Mouse (Mus musculus): ENCODE results near the gene Mtrex. TPM values are rescaled to one million over a fixed set of nuclear protein-coding genes. Genes with fewer than 3 reads are reported as not detected.

The Mtrex gene
- polyA plus RNA-seq, 1 experiment = 42.7 TPM

DNA sequence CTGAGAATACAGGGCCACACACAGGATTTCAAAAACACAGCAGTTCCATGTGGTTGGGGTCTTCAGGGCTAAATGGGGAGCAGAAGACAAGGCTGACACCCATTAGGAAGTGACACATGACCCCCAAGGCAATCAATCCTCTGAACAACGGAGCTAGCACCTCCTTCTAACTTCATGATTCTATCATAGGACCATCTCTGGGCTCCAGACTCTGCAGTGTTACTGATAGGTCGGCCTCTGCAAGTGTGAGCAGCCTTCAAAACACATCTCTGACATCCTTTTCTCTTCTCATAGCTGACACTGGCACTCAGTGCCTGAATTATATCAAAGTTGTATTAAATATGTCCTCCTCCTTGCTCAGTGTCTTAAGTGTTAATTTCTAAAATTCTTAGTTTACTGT is 94.6 kb downstream of the Mtrex start:
- no peak for DNase-seq (ENCODE audit: extremely low spot score in 1 of 2, low spot score in 1 of 2)

DNA sequence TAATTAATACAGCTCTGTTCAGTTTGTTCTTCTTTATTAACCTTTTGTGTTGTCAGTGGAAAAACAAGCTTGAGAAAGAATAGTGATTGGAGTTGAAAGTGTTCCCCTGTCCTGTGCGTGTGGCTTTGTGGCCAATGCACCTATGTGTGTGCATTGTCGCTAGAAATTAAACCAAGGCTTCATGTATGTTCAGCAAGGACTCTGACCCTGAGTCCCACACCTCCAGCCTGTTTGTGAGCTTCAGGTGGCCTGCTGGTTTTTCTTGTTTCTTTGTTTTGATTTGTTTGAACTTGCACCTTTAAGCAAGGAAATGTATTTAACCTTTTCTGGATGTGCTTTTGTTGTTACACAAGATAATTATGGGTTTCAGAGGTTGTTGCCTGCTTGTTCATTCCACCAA is 97.6 kb downstream of the Mtrex start:
- DNase-seq (ENCODE audit: extremely low spot score in 1 of 2, low spot score in 1 of 2) = no peak

DNA sequence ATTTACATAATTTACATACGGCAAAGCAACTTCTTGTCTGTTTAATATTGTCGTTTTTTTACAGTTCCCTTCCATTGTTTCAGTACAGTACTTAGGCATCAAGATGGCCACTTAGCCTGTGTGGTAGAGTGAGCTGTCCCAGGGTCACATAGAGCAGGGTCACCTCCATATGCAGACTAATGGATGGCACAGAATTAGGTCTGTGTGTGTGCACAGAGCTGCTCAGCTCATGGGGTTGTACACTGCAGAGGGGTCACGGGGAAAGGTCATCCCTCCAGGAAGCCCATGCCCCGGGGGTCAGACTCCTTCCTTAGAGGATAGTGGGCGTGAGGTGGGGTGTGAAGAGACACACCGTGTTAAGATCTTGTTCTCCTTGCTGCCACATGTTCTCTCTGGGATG is 101.7 kb downstream of the Mtrex start:
- DNase-seq (ENCODE audit: extremely low spot score in 1 of 2, low spot score in 1 of 2) = no peak

DNA sequence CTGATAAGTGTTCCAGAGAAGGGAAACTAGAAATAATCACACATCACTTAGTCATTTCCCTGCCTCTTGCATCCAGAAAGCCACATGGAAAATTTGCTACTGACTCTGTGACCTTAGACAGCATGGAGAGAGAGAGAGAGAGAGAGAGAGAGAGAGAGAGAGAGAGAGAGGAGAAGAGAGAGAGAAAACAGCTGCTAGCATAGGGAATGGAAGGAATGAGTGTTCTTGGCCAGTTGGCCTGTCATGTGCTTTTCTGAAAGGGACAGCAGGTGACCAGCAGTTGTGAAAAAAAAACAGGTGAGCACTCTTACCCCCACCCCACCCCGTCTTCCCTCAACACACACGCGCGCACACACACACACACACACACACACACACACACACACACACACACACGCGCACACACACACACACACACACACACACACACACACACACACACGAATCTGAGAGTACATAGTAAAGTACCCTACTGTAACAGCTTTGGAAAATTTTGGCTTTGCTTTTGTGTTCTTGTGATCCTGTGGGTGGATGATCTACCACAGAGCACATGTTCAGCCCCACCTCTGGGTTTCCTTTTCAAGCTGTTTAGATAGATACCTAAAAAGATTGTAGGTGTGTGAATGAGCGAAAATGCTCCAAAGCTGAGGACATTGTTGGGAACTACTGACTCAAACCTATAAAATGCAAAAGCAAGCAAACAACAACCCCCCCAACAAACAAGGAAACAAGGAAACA is 103.1 kb downstream of the Mtrex start:
- no peak for DNase-seq (ENCODE audit: extremely low spot score in 1 of 2, low spot score in 1 of 2)

DNA sequence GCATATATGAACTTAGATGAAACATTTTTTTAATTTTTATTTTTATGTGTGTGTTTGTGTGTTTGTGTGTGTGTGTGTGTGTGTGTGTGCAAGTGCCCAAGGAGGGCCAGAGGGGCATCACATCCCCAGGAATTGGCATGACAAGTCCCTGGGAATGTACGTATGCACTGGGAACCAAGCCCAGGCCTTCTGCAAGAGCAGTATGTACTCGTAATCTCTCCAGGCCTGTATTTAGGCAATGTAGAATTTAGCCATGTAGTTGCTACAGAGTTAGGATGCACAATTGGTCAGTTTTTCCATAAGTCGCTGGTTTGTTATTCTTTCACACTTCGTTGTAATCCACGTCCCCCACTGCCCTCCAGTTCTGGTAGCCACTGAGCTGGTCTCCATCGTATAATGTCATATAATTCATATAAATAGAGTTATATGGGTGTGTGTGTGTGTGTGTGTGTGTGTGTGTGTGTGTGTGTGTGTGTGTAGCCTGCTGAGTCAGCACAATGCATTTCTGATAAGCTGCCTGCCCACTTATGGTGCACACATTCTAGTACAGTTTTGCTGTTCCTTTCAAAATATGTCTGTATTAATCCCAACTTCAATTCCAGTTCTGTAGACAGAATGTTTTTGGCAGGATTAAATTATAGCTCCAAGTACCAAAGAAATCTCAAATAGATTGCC is 103.8 kb downstream of the Mtrex start:
- DNase-seq (ENCODE audit: extremely low spot score in 1 of 2, low spot score in 1 of 2) = no peak

DNA sequence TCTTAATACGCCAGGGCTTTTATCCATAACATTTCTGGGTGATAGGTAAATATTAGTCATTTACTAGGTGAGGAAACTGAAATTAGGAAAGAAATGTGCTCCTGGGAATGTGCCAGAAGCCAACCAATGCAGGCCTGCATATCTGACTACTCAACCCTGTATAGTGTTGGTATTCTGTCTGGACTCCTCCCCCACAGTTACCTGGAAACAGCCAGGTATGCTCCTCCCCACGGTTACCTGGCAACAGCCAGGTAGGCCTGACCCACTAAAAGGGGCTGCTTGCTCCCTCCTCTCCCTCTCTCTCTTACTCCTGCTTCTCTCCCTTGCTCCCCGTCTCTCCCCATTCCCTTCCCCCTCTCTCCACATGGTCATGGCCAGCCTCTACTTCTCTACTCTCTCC is 104.8 kb downstream of the Mtrex start:
- no peak for DNase-seq (ENCODE audit: extremely low spot score in 1 of 2, low spot score in 1 of 2)

DNA sequence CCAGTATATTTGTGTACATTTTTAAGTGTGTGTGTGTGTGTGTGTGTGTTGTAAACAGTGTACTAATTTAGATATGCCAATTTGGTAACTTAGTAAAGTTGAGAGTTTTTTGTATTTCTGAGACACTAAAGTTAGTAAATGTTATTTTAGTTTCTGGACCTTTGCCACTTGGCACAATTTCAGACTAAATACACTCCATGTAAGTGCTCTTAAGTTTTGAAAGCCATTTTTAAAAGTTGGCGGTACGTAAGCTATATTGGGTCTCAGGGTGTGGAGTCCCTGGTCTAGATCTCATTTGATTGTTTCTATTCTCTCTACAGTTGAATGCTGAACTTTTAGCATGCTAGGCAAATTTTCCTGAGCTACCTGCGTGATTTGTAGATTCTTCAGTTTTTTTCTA is 109.1 kb downstream of the Mtrex start:
- no peak for DNase-seq (ENCODE audit: extremely low spot score in 1 of 2, low spot score in 1 of 2)

Other genes starting within 250 kb of the Mtrex start
- 27.1 and 29.7 TPM in 2 replicates for gene Plpp1, start 126.6 kb downstream of the Mtrex start, polyA plus RNA-seq (2012; rRNA removed)
- 10.9 and 11.1 TPM in 2 replicates for gene Dhx29, start 56 bp upstream of the Mtrex start, polyA plus RNA-seq (2012; rRNA removed)
- gene Ccno, start 60.4 kb upstream of the Mtrex start, polyA plus RNA-seq (2012; rRNA removed) = 2.6 and 2.9 TPM in 2 replicates
- gene Mcidas, start 66.4 kb upstream of the Mtrex start, polyA plus RNA-seq (2012; rRNA removed) = 0.19 and 0.26 TPM in 2 replicates
- 0.06 and 0.19 TPM in 2 replicates for gene Cdc20b, start 107.7 kb upstream of the Mtrex start, polyA plus RNA-seq (2012; rRNA removed)
- 12.8 and 13.4 TPM in 2 replicates for gene Gpx8, start 119.0 kb upstream of the Mtrex start, polyA plus RNA-seq (2012; rRNA removed)
- gene Gzma, start 173.6 kb upstream of the Mtrex start, polyA plus RNA-seq (2012; rRNA removed) = not detected in 2 replicates

Measured in frontal cortex, adult 2 months (tissue).